Comparison of ENCODE assay signal across 20 mouse cellular contexts in the genomic region with DNA sequence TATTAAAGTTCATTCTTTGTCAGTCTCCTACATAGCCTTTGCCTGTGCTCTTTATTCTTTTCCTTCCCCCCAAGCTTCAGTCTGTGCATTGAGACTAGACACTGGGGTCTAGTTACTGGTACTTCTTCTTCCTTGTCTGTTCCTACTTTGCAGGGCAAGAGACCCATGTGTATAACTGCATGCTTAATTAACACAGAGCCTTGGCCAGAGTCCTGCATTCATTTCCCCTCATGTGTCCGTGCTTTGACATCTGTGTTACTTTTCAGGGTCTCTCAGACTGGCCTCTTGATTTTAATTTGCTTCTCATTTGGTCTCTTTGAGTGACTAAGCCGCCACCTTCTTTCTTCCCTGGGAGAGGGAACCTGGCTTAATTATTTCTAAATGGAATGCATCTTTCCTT.
A peak's percentile ranks its signal among the peaks of the same experiment; 100 is the strongest.
DNase-seq lines count a peak whose midpoint lies in the region; ATAC-seq and TF ChIP-seq lines count a peak whose summit lies in the region.
"Had no signal": no experiment of that assay in that cellular context is flagged by ENCODE, and none has a peak within 500 bp of the region (broad histone marks: within the 10 kb centered on the region; RNA-seq: fewer than 3 reads in every experiment).

No protein-coding gene starts in this region.

- no peaks in the 10 kb centered on the region for H3K4me1 ChIP-seq in embryonic facial prominence, embryonic 14.5 days (ENCODE audit: control insufficient read depth, insufficient read depth, low read length)
- 0 out of 2 replicates have a peak, but pooled peaks cover 3% of the 10 kb centered on the region for H3K4me1 ChIP-seq in embryonic facial prominence, embryonic 10.5 days
- 0 out of 2 replicates have a peak, but pooled peaks cover 7% of the 10 kb centered on the region for H3K4me1 ChIP-seq in neural tube, embryonic 13.5 days (replicated peaks)
- H3K4me1 ChIP-seq in neural tube, embryonic 15.5 days = 0 out of 2 replicates have a peak, but pooled peaks cover 4% of the 10 kb centered on the region
- no peaks in the 10 kb centered on the region for H3K4me1 ChIP-seq in hindbrain, embryonic 16.5 days (ENCODE audit: control insufficient read depth, insufficient read depth, low read depth, low read length)
- no peaks in the 10 kb centered on the region for H3K4me1 ChIP-seq in midbrain, postnatal 0 days (ENCODE audit: insufficient read depth, low read length)
- H3K4me1 ChIP-seq: embryonic facial prominence, embryonic 15.5 days; stomach, embryonic 15.5 days had no signal

- no peaks in the 10 kb centered on the region for H3K9me3 ChIP-seq in embryonic facial prominence, embryonic 14.5 days (ENCODE audit: control insufficient read depth, low read length)
- no peaks in the 10 kb centered on the region for H3K9me3 ChIP-seq in embryonic facial prominence, embryonic 10.5 days
- no peaks in the 10 kb centered on the region for H3K9me3 ChIP-seq in neural tube, embryonic 13.5 days
- H3K9me3 ChIP-seq in neural tube, embryonic 15.5 days (replicated peaks) = no peaks in the 10 kb centered on the region
- no peaks in the 10 kb centered on the region for H3K9me3 ChIP-seq in hindbrain, embryonic 16.5 days (ENCODE audit: control insufficient read depth, low read length)
- no peaks in the 10 kb centered on the region for H3K9me3 ChIP-seq in midbrain, postnatal 0 days (ENCODE audit: low read length)
- H3K9me3 ChIP-seq: embryonic facial prominence, embryonic 15.5 days; G1E; limb, embryonic 10.5 days; stomach, embryonic 15.5 days had no signal

- no peak overlapping the region for H3K4me3 ChIP-seq in embryonic facial prominence, embryonic 14.5 days (ENCODE audit: low read depth, low read length)
- H3K4me3 ChIP-seq in embryonic facial prominence, embryonic 10.5 days = no peak overlapping the region
- no peak overlapping the region for H3K4me3 ChIP-seq in neural tube, embryonic 13.5 days
- no peak overlapping the region for H3K4me3 ChIP-seq in neural tube, embryonic 15.5 days (replicated peaks)
- no peak overlapping the region for H3K4me3 ChIP-seq in hindbrain, embryonic 16.5 days (ENCODE audit: low read length)
- no peak overlapping the region for H3K4me3 ChIP-seq in midbrain, postnatal 0 days (ENCODE audit: low read depth, low read length)
- H3K4me3 ChIP-seq: embryonic facial prominence, embryonic 15.5 days; limb, embryonic 10.5 days; stomach, embryonic 15.5 days had no signal

- peak; percentile 35 for DNase-seq in embryonic facial prominence, embryonic 14.5 days (ENCODE audit: low spot score)
- DNase-seq in embryonic facial prominence, embryonic 10.5 days (ENCODE audit: low spot score) = no peak
- DNase-seq in midbrain, postnatal 0 days (ENCODE audit: low spot score) = peak; percentile 55
- DNase-seq in gastrocnemius, postnatal 36 days = no peak
- DNase-seq in embryo, embryonic 11 days = no peak
- DNase-seq: adrenal gland, postnatal 25 days; cerebellum, adult 9-10 months; kidney, adult 2 months; kidney, postnatal 25 days; liver, postnatal 0 days; lung, postnatal 10 days; right cerebral cortex, postnatal 25 days had no signal

- intact Hi-C loops in gastrocnemius, postnatal 36 days (cut with DNase I) = no loop called here

- no peaks in the 10 kb centered on the region for H3K27me3 ChIP-seq in embryonic facial prominence, embryonic 14.5 days (replicated peaks; ENCODE audit: control insufficient read depth, insufficient read depth, low read length)
- H3K27me3 ChIP-seq in embryonic facial prominence, embryonic 10.5 days (replicated peaks; ENCODE audit: low read depth, poor library complexity, severe bottlenecking) = no peaks in the 10 kb centered on the region
- H3K27me3 ChIP-seq in neural tube, embryonic 13.5 days = no peaks in the 10 kb centered on the region
- no peaks in the 10 kb centered on the region for H3K27me3 ChIP-seq in neural tube, embryonic 15.5 days (replicated peaks)
- no peaks in the 10 kb centered on the region for H3K27me3 ChIP-seq in hindbrain, embryonic 16.5 days (replicated peaks; ENCODE audit: control insufficient read depth, insufficient read depth, low read length)
- H3K27me3 ChIP-seq in midbrain, postnatal 0 days (ENCODE audit: insufficient read depth, low read length) = no peaks in the 10 kb centered on the region
- H3K27me3 ChIP-seq: embryonic facial prominence, embryonic 15.5 days; stomach, embryonic 15.5 days had no signal

- H3K27ac ChIP-seq in embryonic facial prominence, embryonic 14.5 days (replicated peaks; ENCODE audit: low read depth, low read length) = no peak overlapping the region
- H3K27ac ChIP-seq in embryonic facial prominence, embryonic 10.5 days (replicated peaks) = no peak overlapping the region
- H3K27ac ChIP-seq in neural tube, embryonic 13.5 days (replicated peaks) = no peak overlapping the region
- no peak overlapping the region for H3K27ac ChIP-seq in neural tube, embryonic 15.5 days (replicated peaks)
- no peak overlapping the region for H3K27ac ChIP-seq in hindbrain, embryonic 16.5 days (ENCODE audit: low read depth, low read length)
- H3K27ac ChIP-seq in midbrain, postnatal 0 days (ENCODE audit: low read depth, low read length) = no peak overlapping the region
- H3K27ac ChIP-seq: embryonic facial prominence, embryonic 15.5 days; limb, embryonic 10.5 days; stomach, embryonic 15.5 days had no signal

- WGBS in embryonic facial prominence, embryonic 14.5 days = 47% methylated on average over 2 of the region's 2 CpGs
- WGBS in embryonic facial prominence, embryonic 10.5 days = 47% methylated on average over 2 of the region's 2 CpGs
- 36% methylated on average over 2 of the region's 2 CpGs for WGBS in neural tube, embryonic 13.5 days
- 36% methylated on average over 2 of the region's 2 CpGs for WGBS in neural tube, embryonic 15.5 days
- 27% methylated on average over 2 of the region's 2 CpGs for WGBS in hindbrain, embryonic 16.5 days
- 21% methylated on average over 2 of the region's 2 CpGs for WGBS in midbrain, postnatal 0 days

- H3K9ac ChIP-seq in embryonic facial prominence, embryonic 14.5 days (ENCODE audit: low read depth, low read length) = no peak overlapping the region
- H3K9ac ChIP-seq in neural tube, embryonic 13.5 days = no peak overlapping the region
- no peak overlapping the region for H3K9ac ChIP-seq in neural tube, embryonic 15.5 days (replicated peaks)
- H3K9ac ChIP-seq in hindbrain, embryonic 16.5 days (ENCODE audit: low read depth, low read length) = no peak overlapping the region
- no peak overlapping the region for H3K9ac ChIP-seq in midbrain, postnatal 0 days (replicated peaks; ENCODE audit: low read length, poor library complexity, severe bottlenecking)
- H3K9ac ChIP-seq: embryonic facial prominence, embryonic 15.5 days; liver, postnatal 0 days; stomach, embryonic 15.5 days had no signal

- H3K36me3 ChIP-seq in embryonic facial prominence, embryonic 14.5 days (ENCODE audit: control insufficient read depth, insufficient read depth, low read length) = no peaks in the 10 kb centered on the region
- no peaks in the 10 kb centered on the region for H3K36me3 ChIP-seq in embryonic facial prominence, embryonic 10.5 days (replicated peaks)
- no peaks in the 10 kb centered on the region for H3K36me3 ChIP-seq in neural tube, embryonic 13.5 days
- H3K36me3 ChIP-seq in neural tube, embryonic 15.5 days = no peaks in the 10 kb centered on the region
- H3K36me3 ChIP-seq in hindbrain, embryonic 16.5 days (ENCODE audit: control insufficient read depth, insufficient read depth, low read length) = no peaks in the 10 kb centered on the region
- H3K36me3 ChIP-seq in midbrain, postnatal 0 days (ENCODE audit: insufficient read depth, low read length) = no peaks in the 10 kb centered on the region
- H3K36me3 ChIP-seq: embryonic facial prominence, embryonic 15.5 days; G1E; limb, embryonic 10.5 days; stomach, embryonic 15.5 days had no signal

- H3K4me2 ChIP-seq in embryonic facial prominence, embryonic 14.5 days (ENCODE audit: low read depth, low read length) = no peak overlapping the region
- no peak overlapping the region for H3K4me2 ChIP-seq in neural tube, embryonic 13.5 days
- H3K4me2 ChIP-seq in neural tube, embryonic 15.5 days = no peak overlapping the region
- H3K4me2 ChIP-seq in hindbrain, embryonic 16.5 days (ENCODE audit: low read length) = no peak overlapping the region
- H3K4me2 ChIP-seq in midbrain, postnatal 0 days (ENCODE audit: low read depth, low read length, poor library complexity, severe bottlenecking) = no peak overlapping the region
- H3K4me2 ChIP-seq: embryonic facial prominence, embryonic 15.5 days; stomach, embryonic 15.5 days had no signal

- TF ChIP-seq CTCF in midbrain, postnatal 0 days (IDR thresholded peaks at IDR 0.05) = no peak

- no peak for ATAC-seq in embryonic facial prominence, embryonic 14.5 days (ENCODE audit: low read depth)
- 0 out of 2 replicates have a peak, but pooled peaks have one; percentile 23 for ATAC-seq in neural tube, embryonic 13.5 days (ENCODE audit: low read depth)
- no peak for ATAC-seq in neural tube, embryonic 15.5 days (ENCODE audit: low FRiP score)
- peak; percentile 60 for ATAC-seq in hindbrain, embryonic 16.5 days
- ATAC-seq in midbrain, postnatal 0 days (ENCODE audit: low FRiP score) = no peak
- ATAC-seq: activated CD4-positive, CD25-positive, alpha-beta regulatory T cell, adult 4 months; liver, postnatal 0 days had no signal

Comparison
In these comparisons a context has a peak if more than half of its experiments do, and no peak if none do; other contexts are left out.
1. ATAC-seq: peak in neural tube, embryonic 13.5 days (single experiment) and hindbrain, embryonic 16.5 days (single experiment); none in embryonic facial prominence, embryonic 14.5 days (single experiment), neural tube, embryonic 15.5 days (single experiment) and midbrain, postnatal 0 days (single experiment).
2. DNase-seq: peak in embryonic facial prominence, embryonic 14.5 days (single experiment) and midbrain, postnatal 0 days (single experiment); none in embryonic facial prominence, embryonic 10.5 days (single experiment), gastrocnemius, postnatal 36 days (0 of 2) and embryo, embryonic 11 days (single experiment).